ENCODE assay signal across 9 mouse cellular contexts in the genomic region with DNA sequence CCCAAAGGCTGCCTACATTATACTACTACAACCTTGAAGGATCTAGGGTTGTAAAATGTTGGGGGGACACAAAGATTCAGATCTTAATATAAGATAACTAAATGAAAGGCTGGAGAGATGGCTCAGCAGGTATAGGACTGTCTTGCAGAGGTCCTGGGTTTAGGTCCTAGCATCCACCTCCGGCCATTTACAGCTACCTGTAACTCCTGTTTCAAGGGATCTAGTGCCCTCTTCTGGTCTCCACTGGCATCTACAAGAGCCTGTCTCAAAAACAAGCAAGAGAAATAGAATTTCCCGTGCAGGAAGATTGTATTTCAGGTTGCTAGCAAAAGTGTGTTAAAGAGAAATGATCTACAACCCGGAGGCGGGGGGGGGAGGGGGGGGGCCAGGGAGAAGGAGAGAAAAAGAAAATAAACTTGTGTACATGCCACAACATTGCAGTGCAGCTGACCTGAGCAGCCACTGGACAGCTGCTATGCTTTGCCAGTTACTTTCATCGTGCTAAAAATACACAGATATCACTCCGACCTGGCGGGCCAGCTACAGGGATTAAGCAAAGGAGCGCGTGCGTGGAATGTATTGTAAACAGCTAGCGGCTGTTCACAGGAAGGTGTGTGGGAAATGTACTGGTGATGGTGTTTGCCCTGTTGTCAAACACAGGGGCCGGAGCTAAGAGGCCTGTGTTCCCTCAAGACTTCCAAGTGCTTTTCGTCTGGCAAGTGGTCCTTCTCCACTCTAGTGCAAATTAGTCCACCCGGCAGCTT. TPM values are rescaled to one million over a fixed set of nuclear protein-coding genes. Genes with fewer than 3 reads are reported as not detected.
DNase-seq lines count a peak whose midpoint lies in the region; ATAC-seq lines count a peak whose summit lies in the region.
"Had no signal": no experiment of that assay in that cellular context is flagged by ENCODE, and none has a peak within 500 bp of the region (broad histone marks: within the 10 kb centered on the region; RNA-seq: fewer than 3 reads in every experiment).

No protein-coding gene starts in this region.

- no peak for ATAC-seq in kidney, embryonic 16.5 days (ENCODE audit: low FRiP score, low TSS enrichment)
- ATAC-seq in activated CD4-positive, CD25-positive, alpha-beta regulatory T cell, adult 4 months: no peak

- peak; percentile 39 for DNase-seq in left cerebral cortex, postnatal 4 days
- DNase-seq in left cerebral cortex, postnatal 36 days (ENCODE audit: low spot score in 2 of 2): no peak
- DNase-seq in adipocyte (ENCODE audit: low spot score): peak; percentile 71
- peak; percentile 55 to 67 for DNase-seq in gastrocnemius, adult 8-10 months (ENCODE audit: low spot score in 2 of 2)
- peak; percentile 67 for DNase-seq in lung, postnatal 25 days (ENCODE audit: low spot score)
- DNase-seq in right cerebral cortex, postnatal 36 days (ENCODE audit: low spot score in 2 of 2): no peak

- H3K27ac ChIP-seq in kidney, embryonic 16.5 days (ENCODE audit: low read length): 0 out of 2 replicates have a peak overlapping the region, but pooled peaks have one; percentile 9

- no peaks in the 10 kb centered on the region for H3K27me3 ChIP-seq in kidney, embryonic 16.5 days (ENCODE audit: insufficient read depth, low read length)

- intact Hi-C loops in left cerebral cortex, postnatal 4 days (cut with DNase I): loop anchor here (5.0 kb wide), 1 partner anchor 112 kb away; no protein-coding TSS in a partner anchor
- intact Hi-C loops in left cerebral cortex, postnatal 36 days (cut with DNase I): no loop called here

- H3K9ac ChIP-seq in kidney, embryonic 16.5 days (replicated peaks; ENCODE audit: low read length): 0 out of 2 replicates have a peak overlapping the region, but pooled peaks have one; percentile 14

- no peaks in the 10 kb centered on the region for H3K9me3 ChIP-seq in kidney, embryonic 16.5 days (ENCODE audit: low read length)

- no peak overlapping the region for H3K4me2 ChIP-seq in kidney, embryonic 16.5 days (replicated peaks; ENCODE audit: low read depth, low read length)

- peaks cover 13% of the 10 kb centered on the region for H3K4me1 ChIP-seq in kidney, embryonic 16.5 days (ENCODE audit: insufficient read depth, low read length)

- H3K36me3 ChIP-seq in kidney, embryonic 16.5 days (ENCODE audit: insufficient read depth, low read length): no peaks in the 10 kb centered on the region

- WGBS in kidney, embryonic 16.5 days: 17% methylated on average over 14 of the region's 14 CpGs

- H3K4me3 ChIP-seq in kidney, embryonic 16.5 days (ENCODE audit: low read length): no peak overlapping the region

RNA-seq across cellular contexts. Expression of a gene that starts 8.3 kb away (rescaled TPM):
- 10 to 100 TPM; 25.0 to 28.6 TPM for total RNA-seq in left cerebral cortex, postnatal 4 days (2021)
- 10 to 100 TPM; 13.2 to 17.7 TPM for total RNA-seq in left cerebral cortex, postnatal 36 days (2021)
- total RNA-seq in gastrocnemius, adult 8-10 months (2022): 10 to 100 TPM; 15.7 to 18.3 (median 17.0) TPM
- 16.8 and 20.0 TPM in 2 replicates for polyA plus RNA-seq in kidney, embryonic 16.5 days (2015; fragmentation: Nextera tagmentation; extraction: Ambion mirVana)
- 1 to 10 TPM; 2.2 to 2.3 TPM for polyA plus RNA-seq in activated CD4-positive, CD25-positive, alpha-beta regulatory T cell, adult 4 months (2017; shearing (Covaris generic))

RNA-seq across cellular contexts. Expression of a gene that starts 13.1 kb away (rescaled TPM):
- total RNA-seq in left cerebral cortex, postnatal 4 days (2021): not detected
- not detected for total RNA-seq in left cerebral cortex, postnatal 36 days (2021)
- not detected for total RNA-seq in gastrocnemius, adult 8-10 months (2022)
- polyA plus RNA-seq in kidney, embryonic 16.5 days (2015; fragmentation: Nextera tagmentation; extraction: Ambion mirVana): 0.56 TPM in 1 of 2 replicates, not detected in the other
- polyA plus RNA-seq in activated CD4-positive, CD25-positive, alpha-beta regulatory T cell, adult 4 months (2017; shearing (Covaris generic)): 1 to 10 TPM; 3.2 to 4.9 TPM
- polyA plus RNA-seq: large intestine, adult 2 months had no signal

RNA-seq across cellular contexts. Expression of a gene that starts 45.1 kb away (rescaled TPM):
- total RNA-seq in left cerebral cortex, postnatal 4 days (2021): 10 to 100 TPM; 13.2 to 14.2 TPM
- total RNA-seq in left cerebral cortex, postnatal 36 days (2021): 1 to 10 TPM; 7.0 to 7.9 TPM
- 10 to 100 TPM; 27.8 to 35.0 (median 29.8) TPM for total RNA-seq in gastrocnemius, adult 8-10 months (2022)
- polyA plus RNA-seq in kidney, embryonic 16.5 days (2015; fragmentation: Nextera tagmentation; extraction: Ambion mirVana): 17.5 and 22.1 TPM in 2 replicates
- 1 to 10 TPM; 8.1 to 9.4 TPM for polyA plus RNA-seq in activated CD4-positive, CD25-positive, alpha-beta regulatory T cell, adult 4 months (2017; shearing (Covaris generic))

Comparison
In these comparisons a context has a peak if more than half of its experiments do, and no peak if none do; other contexts are left out.
1. DNase-seq: peak in left cerebral cortex, postnatal 4 days (single experiment), adipocyte (single experiment), gastrocnemius, adult 8-10 months (2 of 2) and lung, postnatal 25 days (single experiment); none in left cerebral cortex, postnatal 36 days (0 of 2) and right cerebral cortex, postnatal 36 days (0 of 2).